Mouse (Mus musculus) thymus, adult 2 months (tissue): ENCODE measurements around the gene St3gal4.

ENCODE experiments used
- CTCF ChIP-seq: fragments of 200-500 bp; IDR thresholded peaks from 2 replicates; pipeline ENCODE4 v1.5.1; 2012; ENCODE audit warnings: mild to moderate bottlenecking, control low read depth, low read length, moderate library complexity, borderline replicate concordance; ENCODE audit not compliant: control insufficient read depth, poor library complexity, insufficient read depth; ENCODE audit errors: extremely low read depth
- POLR2A ChIP-seq: fragments of 200-500 bp; IDR thresholded peaks from 2 replicates; pipeline ENCODE4 v1.6.1; 2012; ENCODE audit warnings: mild to moderate bottlenecking, low read length, control low read depth, moderate library complexity; ENCODE audit not compliant: control insufficient read depth, poor library complexity, insufficient read depth; ENCODE audit errors: extremely low read depth

DNA sequence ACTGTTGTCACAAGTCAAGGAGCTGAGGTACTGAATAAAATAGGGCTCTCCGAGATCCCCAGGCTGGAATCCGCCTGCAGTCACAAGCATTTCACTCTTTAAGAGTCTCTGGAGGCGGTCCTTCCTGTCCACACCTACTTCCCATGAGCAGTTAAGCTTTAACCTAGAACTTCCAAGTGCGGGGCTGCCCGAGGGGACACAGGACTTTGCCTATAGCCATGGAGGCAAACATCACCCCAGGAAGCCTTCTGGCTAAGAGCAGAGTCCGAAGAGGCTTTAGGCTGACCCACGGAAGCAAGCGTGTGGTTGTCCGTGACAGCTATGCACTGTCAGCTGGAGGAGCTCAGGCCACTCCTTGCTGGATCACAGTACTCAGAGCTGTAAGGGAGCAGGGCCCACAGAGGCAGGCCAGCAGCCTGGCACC is 9.9 kb upstream of the St3gal4 start:
- TF ChIP-seq POLR2A (no peak), CTCF (no peak)
